Mouse (Mus musculus): ENCODE data around the gene Grasp.
A peak's percentile ranks its signal among the peaks of the same experiment; 100 is the strongest.

The Grasp gene

GRCm38 (mm10) chr15:101224006-101224906, at the start of gene Grasp:
Grasp (plus strand) TSS chr15:101224188.
- DNase-seq, result peak; percentile 100

DNA sequence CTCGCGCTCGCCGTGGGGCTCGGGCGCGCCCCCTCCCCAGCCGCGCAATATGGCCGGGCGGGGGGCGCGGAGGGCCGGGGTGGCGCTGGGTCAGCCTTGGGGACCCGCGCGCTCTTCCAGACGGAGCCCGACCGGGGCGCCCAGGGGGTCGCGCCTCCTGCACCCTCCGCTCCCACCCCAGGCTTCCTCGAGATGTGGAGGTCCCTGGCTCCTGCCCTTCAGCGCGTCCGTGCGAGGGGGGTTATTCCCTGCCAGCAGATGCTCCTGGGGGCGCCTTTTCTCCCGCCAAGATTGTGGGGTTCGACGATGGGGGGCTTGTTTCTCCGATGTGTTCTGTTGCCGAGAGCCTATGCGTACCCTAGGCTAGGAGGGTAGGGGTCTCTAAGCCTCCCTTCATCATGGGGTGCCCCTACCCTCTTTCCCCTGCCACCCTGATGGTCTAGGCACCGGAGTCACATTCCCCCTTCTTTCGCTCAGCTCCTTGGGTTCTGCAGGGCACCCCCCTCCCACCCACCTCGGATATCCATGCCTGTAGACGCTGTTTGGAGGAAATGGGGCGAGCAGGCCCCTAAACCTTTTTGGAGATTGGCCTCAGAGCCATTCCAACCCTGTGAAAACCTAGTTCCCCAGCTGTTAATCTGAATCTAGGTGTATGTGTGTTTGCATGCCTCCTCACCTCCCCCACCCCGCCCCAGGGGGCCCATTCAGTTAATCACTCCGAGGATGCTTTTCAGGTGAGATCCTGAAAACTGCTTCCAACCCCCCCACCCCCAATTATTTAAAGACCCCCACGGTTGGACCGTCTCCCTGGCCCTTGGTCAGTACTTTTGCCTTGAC, 49.5 kb upstream of the Grasp start:
- DNase-seq, result peak; percentile 97

DNA sequence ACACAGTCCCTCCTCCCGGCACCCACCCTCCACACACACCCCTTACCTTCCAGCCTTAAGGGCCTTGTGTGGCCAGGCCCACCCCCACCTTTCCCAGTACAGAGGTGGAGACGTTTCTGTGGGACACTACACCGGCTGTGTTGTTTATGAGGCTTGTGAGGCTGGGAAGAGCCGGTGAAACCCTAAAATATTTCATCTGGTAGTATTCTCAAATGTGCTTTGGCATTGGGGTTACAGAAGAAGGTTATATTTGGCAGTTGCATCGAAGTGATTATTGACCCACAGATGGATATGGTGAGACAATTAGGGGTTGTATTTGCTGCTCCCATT, 48.9 kb upstream of the Grasp start:
- DNase-seq, result no peak

GRCm38 (mm10) chr15:101175613-101176283, 48.2 kb upstream of the Grasp start:
- peak; percentile 87 for DNase-seq

DNA sequence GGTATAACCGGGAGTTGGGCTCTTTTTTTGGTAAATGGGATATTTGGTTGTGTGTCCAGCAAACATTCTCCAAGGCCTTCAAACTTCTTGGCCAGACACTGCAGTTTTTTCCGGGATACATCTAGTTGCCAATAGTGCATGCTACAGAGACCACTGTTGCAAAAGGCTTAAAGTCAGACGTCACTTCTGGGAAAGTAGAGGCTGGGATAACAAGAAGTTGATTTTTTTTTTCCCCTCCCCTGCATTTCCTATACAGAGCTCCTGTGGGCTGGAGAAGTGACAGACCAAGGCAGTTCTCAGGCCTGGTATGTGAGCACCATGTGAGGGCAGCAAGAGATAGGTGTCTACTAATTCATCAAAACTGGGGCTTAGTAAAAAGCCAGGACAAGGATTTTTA, 47.7 kb upstream of the Grasp start:
- DNase-seq, result peak; percentile 94

GRCm38 (mm10) chr15:101176795-101177691, 46.9 kb upstream of the Grasp start:
- DNase-seq, result peak; percentile 90

- no peak for DNase-seq
These were observed 43.5 kb upstream of the Grasp start for GRCm38 (mm10) chr15:101180363-101181105.

DNA sequence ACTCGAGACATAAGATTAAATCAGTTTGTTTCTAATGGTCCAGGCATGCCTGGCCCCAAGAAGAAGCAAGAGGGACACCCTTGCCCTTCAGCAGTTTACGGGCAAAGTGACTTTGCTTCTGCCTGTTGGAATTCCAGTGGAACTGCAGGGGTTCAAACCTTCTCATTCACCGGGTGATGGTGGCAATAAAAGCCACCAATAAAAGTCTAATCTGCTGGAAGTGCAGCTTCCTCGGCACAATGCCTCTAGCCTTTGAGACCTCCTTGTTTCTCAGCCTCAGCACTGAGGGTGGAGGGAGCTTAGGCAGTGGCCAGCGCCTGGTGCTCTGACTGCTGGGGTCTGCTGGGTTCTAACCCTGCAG, 42.9 kb upstream of the Grasp start:
- DNase-seq, result no peak

DNA sequence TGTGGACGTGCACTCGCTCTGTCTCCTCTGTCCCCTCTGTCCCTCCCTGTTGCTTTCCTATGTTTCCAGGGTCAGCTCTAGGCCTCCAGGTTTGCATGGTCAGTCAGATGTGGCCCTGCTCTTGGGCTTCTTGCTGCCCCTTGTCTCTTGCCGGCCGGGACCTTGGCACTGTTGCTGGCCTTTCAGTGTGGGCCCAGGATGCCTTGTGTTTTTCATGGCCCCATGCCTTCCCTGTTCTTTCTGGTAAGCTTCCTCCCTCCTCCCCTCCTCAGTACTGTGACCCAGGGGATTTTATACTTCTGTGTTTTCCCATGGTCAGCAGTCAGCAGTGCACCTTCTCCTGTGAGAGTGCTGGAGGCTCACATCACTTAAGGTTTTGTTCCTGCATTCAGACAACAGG, 42.5 kb upstream of the Grasp start:
- peak; percentile 95 for DNase-seq

GRCm38 (mm10) chr15:101182676-101183075, 41.3 kb upstream of the Grasp start:
- no peak for DNase-seq

DNA sequence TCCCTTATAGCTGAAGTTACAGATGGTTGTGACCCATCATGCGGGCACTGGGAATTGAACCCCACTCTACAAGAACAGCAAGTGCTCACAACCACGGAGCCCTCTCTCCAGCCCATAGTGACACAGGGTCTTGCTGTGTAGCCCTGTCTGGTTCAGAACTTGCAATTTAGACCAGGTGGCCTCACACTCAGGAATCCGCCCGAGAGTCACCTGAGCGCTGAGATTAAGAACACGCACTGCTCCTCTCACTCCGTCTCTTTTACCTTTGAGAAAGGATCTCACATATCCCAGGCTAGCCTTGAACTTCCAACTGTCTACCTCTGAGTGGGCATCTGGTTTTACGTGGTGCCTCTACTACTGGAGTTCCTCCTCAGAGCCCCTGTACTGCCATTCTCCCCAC, 39.7 kb upstream of the Grasp start:
- DNase-seq, result peak; percentile 80

- DNase-seq, result no peak
These were observed 38.4 kb upstream of the Grasp start for GRCm38 (mm10) chr15:101185549-101185948.

DNA sequence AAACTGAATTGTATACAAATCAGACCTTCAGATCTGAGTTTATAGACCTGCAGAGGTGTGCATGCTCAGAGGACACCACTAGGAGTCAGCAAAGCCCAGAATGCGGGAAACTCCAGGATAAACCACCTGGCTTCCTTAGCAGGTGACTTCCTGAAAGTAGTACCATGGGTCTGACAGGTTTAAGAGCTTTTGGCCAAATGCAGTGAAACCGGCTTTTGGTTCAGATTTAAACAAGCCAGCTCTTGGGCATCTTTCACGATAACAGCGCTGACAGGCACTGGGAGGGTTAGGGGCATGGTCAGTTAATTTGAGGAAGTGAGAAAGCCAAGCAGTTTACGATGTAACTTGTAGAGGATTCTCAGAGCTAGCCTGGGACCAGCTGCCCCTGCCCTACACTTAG, 36.1 kb upstream of the Grasp start:
- DNase-seq, result peak; percentile 84

DNA sequence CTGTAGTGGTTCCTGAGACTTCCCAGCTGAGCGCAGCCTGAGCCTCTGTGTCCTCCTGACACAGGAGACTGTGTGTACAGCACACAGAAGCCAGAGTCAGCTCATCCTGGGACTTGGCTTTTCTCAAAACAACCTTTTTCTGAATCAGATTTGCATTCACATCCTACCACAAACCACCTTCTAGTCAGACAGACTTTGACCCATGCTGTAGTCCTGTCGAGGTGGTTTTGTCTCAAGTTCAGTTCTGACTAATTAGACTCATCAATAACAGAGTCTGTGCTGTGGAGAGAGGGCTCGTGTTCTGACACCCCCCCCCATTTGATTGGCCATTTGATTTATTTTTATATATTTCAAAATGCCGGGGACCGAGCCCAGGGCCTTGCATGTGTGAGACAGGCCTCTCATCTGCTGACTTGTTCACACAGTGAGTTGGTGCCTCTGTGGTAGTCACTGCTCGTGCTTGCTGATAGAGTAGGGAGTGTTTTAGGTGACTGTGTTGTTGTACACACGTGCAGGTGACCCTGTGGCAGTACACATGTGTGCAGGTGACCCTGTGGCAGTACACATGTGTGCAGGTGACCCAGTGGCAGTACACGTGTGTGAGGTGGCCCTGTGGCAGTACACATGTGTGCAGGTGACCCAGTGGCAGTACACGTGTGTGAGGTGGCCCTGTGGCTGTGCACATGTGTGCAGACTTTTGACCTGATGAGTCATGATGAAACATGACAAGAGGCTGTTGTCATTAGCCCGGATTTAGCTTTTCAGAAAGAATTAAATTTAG, 33.8 kb upstream of the Grasp start:
- DNase-seq, result peak; percentile 84

DNA sequence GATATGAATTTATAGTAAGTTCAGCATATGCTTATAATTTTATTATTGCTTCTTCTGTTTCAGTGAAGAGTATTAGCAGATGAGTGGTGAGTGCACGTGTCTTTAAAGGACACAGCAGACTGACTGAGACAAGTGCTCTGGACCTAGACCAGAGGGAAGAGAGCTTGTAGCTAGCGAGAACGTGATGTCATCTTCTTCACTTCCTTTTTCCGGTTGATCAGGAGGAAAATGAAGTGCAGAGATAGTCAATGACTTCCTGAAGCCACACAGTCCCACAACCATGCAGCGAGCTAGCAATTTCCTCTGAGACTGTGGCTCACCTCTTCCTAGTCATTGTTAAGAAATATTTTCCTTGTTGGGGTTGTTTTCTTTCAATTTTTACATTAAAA, 33.2 kb upstream of the Grasp start:
- DNase-seq, result peak; percentile 91

- peak; percentile 98 for DNase-seq
These were observed 32.3 kb upstream of the Grasp start for GRCm38 (mm10) chr15:101191459-101192259.

GRCm38 (mm10) chr15:101192260-101192640, 31.7 kb upstream of the Grasp start:
- DNase-seq, result no peak

DNA sequence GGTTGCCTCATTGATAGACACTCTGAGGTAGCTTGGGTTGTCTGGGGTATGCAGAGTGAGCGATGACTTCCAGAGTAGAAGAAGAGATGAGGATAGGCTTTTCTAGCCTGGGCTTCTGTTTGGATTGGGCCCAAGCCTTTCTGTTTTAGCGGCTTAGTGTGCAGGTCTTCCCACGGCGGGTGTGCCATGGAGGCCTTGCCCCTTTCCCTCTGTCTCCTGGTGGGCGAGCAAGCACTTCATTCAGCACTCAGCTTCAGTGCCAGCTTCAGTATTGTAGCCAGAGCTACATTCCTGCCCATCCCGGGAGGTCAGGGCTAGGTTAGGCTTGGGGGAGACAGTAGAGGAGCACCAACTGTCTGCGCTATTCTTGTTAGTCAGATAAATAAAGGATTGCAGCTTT, 31.3 kb upstream of the Grasp start:
- DNase-seq, result peak; percentile 94

- peak; percentile 86 for DNase-seq
These were observed 30.0 kb upstream of the Grasp start for GRCm38 (mm10) chr15:101193971-101194370.

Measured in heart, adult 11 months (tissue).